28 mouse cellular contexts compared by ENCODE assay signal in the genomic region with DNA sequence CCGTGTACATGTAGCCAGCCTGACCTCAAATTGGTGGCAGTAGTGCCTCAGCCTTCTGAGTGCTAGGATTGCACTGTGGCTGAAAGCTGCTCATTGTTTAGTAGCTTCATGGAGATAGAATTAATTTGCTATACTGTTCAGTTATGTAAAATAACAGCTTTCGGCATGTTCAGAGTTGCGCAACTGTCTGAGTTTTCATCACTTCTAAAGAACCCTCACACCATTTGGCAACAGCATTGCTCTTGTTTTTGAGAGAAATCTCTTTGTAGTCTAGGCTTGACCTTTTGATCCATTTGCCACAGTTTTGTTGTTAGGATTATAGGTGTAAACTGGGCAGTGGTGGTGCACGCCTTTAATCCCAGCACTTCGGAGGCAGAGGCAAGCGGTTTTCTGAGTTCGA. TPM values are rescaled to one million over a fixed set of nuclear protein-coding genes. Genes with fewer than 3 reads are reported as not detected.
A peak's percentile ranks its signal among the peaks of the same experiment; 100 is the strongest.
DNase-seq lines count a peak whose midpoint lies in the region; ATAC-seq and TF ChIP-seq lines count a peak whose summit lies in the region.
"Had no signal": no experiment of that assay in that cellular context is flagged by ENCODE, and none has a peak within 500 bp of the region (broad histone marks: within the 10 kb centered on the region; RNA-seq: fewer than 3 reads in every experiment).

No protein-coding gene starts in this region.

- H3K4me3 ChIP-seq in liver, adult 2 months (ENCODE audit: insufficient read depth, low read depth, low read length) = no peak overlapping the region
- no peak overlapping the region for H3K4me3 ChIP-seq in liver, postnatal 0 days (ENCODE audit: low read depth, low read length)
- H3K4me3 ChIP-seq: embryonic facial prominence, embryonic 12.5 days; forebrain, embryonic 10.5 days; forebrain, embryonic 15.5 days; heart, embryonic 13.5 days; hindbrain, embryonic 10.5 days; hindbrain, embryonic 15.5 days; limb, embryonic 15.5 days; neural tube, embryonic 13.5 days had no signal

- H3K27me3 ChIP-seq in liver, adult 2 months (ENCODE audit: control insufficient read depth, insufficient read depth, low read length) = no peaks in the 10 kb centered on the region
- H3K27me3 ChIP-seq in liver, postnatal 0 days (ENCODE audit: insufficient read depth, low read length) = no peaks in the 10 kb centered on the region
- H3K27me3 ChIP-seq: embryonic facial prominence, embryonic 12.5 days; forebrain, embryonic 15.5 days; heart, embryonic 13.5 days; hindbrain, embryonic 15.5 days; limb, embryonic 15.5 days; neural tube, embryonic 13.5 days had no signal

- no peak overlapping the region for H3K27ac ChIP-seq in liver, adult 2 months (replicated peaks; ENCODE audit: insufficient read depth, low read depth, low read length)
- no peak overlapping the region for H3K27ac ChIP-seq in liver, postnatal 0 days (ENCODE audit: low read depth)
- H3K27ac ChIP-seq: embryonic facial prominence, embryonic 12.5 days; forebrain, embryonic 10.5 days; forebrain, embryonic 15.5 days; heart, embryonic 13.5 days; hindbrain, embryonic 10.5 days; hindbrain, embryonic 15.5 days; limb, embryonic 15.5 days; neural tube, embryonic 13.5 days had no signal

- no peak overlapping the region for H3K9ac ChIP-seq in liver, adult 2 months (ENCODE audit: low read depth, low read length)
- H3K9ac ChIP-seq in liver, postnatal 0 days (replicated peaks) = no peak overlapping the region
- H3K9ac ChIP-seq: embryonic facial prominence, embryonic 12.5 days; forebrain, embryonic 15.5 days; heart, embryonic 13.5 days; hindbrain, embryonic 15.5 days; limb, embryonic 15.5 days; neural tube, embryonic 13.5 days had no signal

- WGBS in liver, adult 2 months = 81% methylated on average over 7 of the region's 7 CpGs
- WGBS in liver, postnatal 0 days (ENCODE audit: insufficient replicate concordance) = 90% methylated on average over 7 of the region's 7 CpGs

- TF ChIP-seq EP300 in liver, postnatal 0 days (IDR thresholded peaks at IDR 0.05; ENCODE audit: low read depth) = no peak

- H3K9me3 ChIP-seq in liver, postnatal 0 days (ENCODE audit: low read length) = no peaks in the 10 kb centered on the region
- H3K9me3 ChIP-seq: embryonic facial prominence, embryonic 12.5 days; forebrain, embryonic 15.5 days; heart, embryonic 13.5 days; hindbrain, embryonic 15.5 days; limb, embryonic 15.5 days; neural tube, embryonic 13.5 days had no signal

- TF ChIP-seq POLR2A in liver, adult 2 months (IDR thresholded peaks at IDR 0.05; ENCODE audit: extremely low read depth, insufficient read depth, low read length) = no peak

- no peak overlapping the region for H3K4me2 ChIP-seq in liver, postnatal 0 days (ENCODE audit: low read depth, low read length)
- H3K4me2 ChIP-seq: embryonic facial prominence, embryonic 12.5 days; forebrain, embryonic 15.5 days; heart, embryonic 13.5 days; hindbrain, embryonic 15.5 days; limb, embryonic 15.5 days; midbrain, embryonic 11.5 days; neural tube, embryonic 13.5 days had no signal

- peaks cover 26% of the 10 kb centered on the region; the same call in 1 of the 2 replicates for H3K79me2 ChIP-seq in liver, adult 2 months (ENCODE audit: control insufficient read depth, insufficient read depth, low read length)

- ATAC-seq in liver, postnatal 0 days = no peak
- peak; percentile 30 for ATAC-seq in granulocyte monocyte progenitor cell, adult 5-6 weeks (replicated peaks; ENCODE audit: poor library complexity, severe bottlenecking)
- ATAC-seq: activated CD4-positive, CD25-positive, alpha-beta regulatory T cell, adult 4 months; forebrain, embryonic 15.5 days; inflammation-experienced regulatory T-cells, adult 6 months; midbrain, embryonic 16.5 days had no signal

- H3K4me1 ChIP-seq in liver, adult 2 months (ENCODE audit: control insufficient read depth, insufficient read depth, low read length) = peaks cover 1% of the 10 kb centered on the region; the same call in 1 of the 2 replicates
- H3K4me1 ChIP-seq in liver, postnatal 0 days (ENCODE audit: insufficient read depth) = peaks cover 16% of the 10 kb centered on the region

- intact Hi-C loops in left cerebral cortex, postnatal 4 days (cut with DNase I) = no loop called here

- peak; percentile 70 for DNase-seq in liver, adult 2 months (ENCODE audit: extremely low read depth, low read depth, low spot score)
- DNase-seq in liver, postnatal 0 days = no peak
- peak; percentile 41 for DNase-seq in lung, postnatal 36 days
- DNase-seq in lung, postnatal 14 days = no peak
- DNase-seq in left cerebral cortex, postnatal 4 days = no peak
- DNase-seq in natural killer cell, adult 2 months (ENCODE audit: low spot score in 2 of 2) = no peak
- DNase-seq: adrenal gland, adult 8-10 months; cerebellum, adult 9-11 months; embryo, embryonic 11 days; gastrocnemius, postnatal 25 days; heart, postnatal 10 days; kidney, adult 11 months; kidney, postnatal 25 days; lung, postnatal 10 days; thymus, postnatal 4 days had no signal

- no peaks in the 10 kb centered on the region for H3K36me3 ChIP-seq in liver, adult 2 months (ENCODE audit: control insufficient read depth, insufficient read depth, low read length)
- peaks cover 10% of the 10 kb centered on the region; the same call in 1 of the 2 replicates for H3K36me3 ChIP-seq in liver, postnatal 0 days (replicated peaks; ENCODE audit: insufficient read depth, low read length)
- H3K36me3 ChIP-seq: forebrain, embryonic 15.5 days; limb, embryonic 15.5 days had no signal

- TF ChIP-seq CTCF in liver, adult 2 months (IDR thresholded peaks at IDR 0.05; ENCODE audit: low read depth, low read length) = no peak
- no peak for TF ChIP-seq CTCF in liver, postnatal 0 days (IDR thresholded peaks at IDR 0.05; ENCODE audit: low read depth)

RNA-seq across cellular contexts. Expression of a gene that starts 4.2 kb away (rescaled TPM):
- 17.4 and 18.0 TPM in 2 replicates for total RNA-seq in liver, adult 2 months (2014; rRNA removed)
- polyA plus RNA-seq in liver, adult 2 months (2012; rRNA removed) = 24.3 and 25.7 TPM in 2 replicates
- polyA plus RNA-seq in liver, postnatal 0 days (2015; fragmentation: Nextera tagmentation; extraction: Ambion mirVana) = 18.4 and 20.4 TPM in 2 replicates
- 27.9 and 36.8 TPM in 2 replicates for total RNA-seq in granulocyte monocyte progenitor cell, adult 5-6 weeks (2014; fragmentation: Nextera tagmentation)
- 18.7 and 27.6 TPM in 2 replicates for total RNA-seq in granulocyte monocyte progenitor cell, adult 5-6 weeks (2017)
- 10 to 100 TPM; 38.0 to 40.8 TPM for total RNA-seq in left cerebral cortex, postnatal 4 days (2021)

RNA-seq across cellular contexts. Expression of a gene that starts 17.7 kb away (rescaled TPM):
- total RNA-seq in liver, adult 2 months (2014; rRNA removed) = 137 and 149 TPM in 2 replicates
- polyA plus RNA-seq in liver, adult 2 months (2012; rRNA removed) = 95.9 and 110 TPM in 2 replicates
- 193 and 199 TPM in 2 replicates for polyA plus RNA-seq in liver, postnatal 0 days (2015; fragmentation: Nextera tagmentation; extraction: Ambion mirVana)
- total RNA-seq in granulocyte monocyte progenitor cell, adult 5-6 weeks (2014; fragmentation: Nextera tagmentation) = 118 and 138 TPM in 2 replicates
- 128 and 131 TPM in 2 replicates for total RNA-seq in granulocyte monocyte progenitor cell, adult 5-6 weeks (2017)
- total RNA-seq in left cerebral cortex, postnatal 4 days (2021) = 100 to 1,000 TPM; 267 to 273 TPM

Comparison
In these comparisons a context has a peak if more than half of its experiments do, and no peak if none do; other contexts are left out.
1. DNase-seq: peak in liver, adult 2 months (single experiment) and lung, postnatal 36 days (single experiment); none in liver, postnatal 0 days (single experiment), lung, postnatal 14 days (single experiment), left cerebral cortex, postnatal 4 days (single experiment) and natural killer cell, adult 2 months (0 of 2).